Mouse (Mus musculus): ENCODE results near the gene Fzd7. TPM values are rescaled to one million over a fixed set of nuclear protein-coding genes. Genes with fewer than 3 reads are reported as not detected.

The Fzd7 gene
- total RNA-seq, 2 experiments from 2014 or later, result 21.6 to 26.0 TPM

GRCm38 (mm10) chr1:59527219-59527618 is 45.0 kb downstream of the Fzd7 start:
- no peak for DNase-seq
- intact Hi-C loops (cut with DNase I; ENCODE audit: low total_unique reads), result no loop called here

GRCm38 (mm10) chr1:59534976-59535810 is 53.0 kb downstream of the Fzd7 start:
- DNase-seq, result no peak
- intact Hi-C loops (cut with DNase I; ENCODE audit: low total_unique reads), result no loop called here

Other genes starting within 250 kb of the Fzd7 start
- gene Als2, start 245.2 kb upstream of the Fzd7 start, total RNA-seq (2021), result 10 to 100 TPM; 15.9 to 16.9 TPM
- under 1 TPM in 1 of 2 experiments, not detected in 1; 0.18 TPM for gene Cdk15, start 225.5 kb upstream of the Fzd7 start, total RNA-seq (2021)
- under 1 TPM; 0.49 to 0.53 TPM for gene Gm973, start 33.8 kb downstream of the Fzd7 start, total RNA-seq (2021)
- gene Sumo1, start 188.4 kb downstream of the Fzd7 start, total RNA-seq (2021), result 10 to 100 TPM; 54.3 to 61.5 TPM
- 10 to 100 TPM; 25.7 to 33.5 TPM for gene Nop58, start 202.5 kb downstream of the Fzd7 start, total RNA-seq (2021)